20 mouse cellular contexts compared by ENCODE assay signal in genomic region chr15:86320803-86321510, GRCm38 (mm10).
DNase-seq lines count a peak whose midpoint lies in the region; ATAC-seq and TF ChIP-seq lines count a peak whose summit lies in the region.
"Had no signal": no experiment of that assay in that cellular context is flagged by ENCODE, and none has a peak within 500 bp of the region (broad histone marks: within the 10 kb centered on the region; RNA-seq: fewer than 3 reads in every experiment).

No protein-coding gene starts in this region.

- H3K36me3 ChIP-seq in forebrain, embryonic 14.5 days (ENCODE audit: control insufficient read depth, insufficient read depth, low read length) = no peaks in the 10 kb centered on the region
- no peaks in the 10 kb centered on the region for H3K36me3 ChIP-seq in forebrain, postnatal 0 days (ENCODE audit: insufficient read depth)
- no peaks in the 10 kb centered on the region; the same call in 1 of the 2 replicates for H3K36me3 ChIP-seq in hindbrain, embryonic 15.5 days
- H3K36me3 ChIP-seq in midbrain, postnatal 0 days (ENCODE audit: insufficient read depth, low read length) = no peaks in the 10 kb centered on the region
- H3K36me3 ChIP-seq: liver, embryonic 15.5 days had no signal

- 0 out of 2 replicates have a peak overlapping the region, but pooled peaks have one; percentile 25 for H3K9ac ChIP-seq in forebrain, embryonic 14.5 days (ENCODE audit: low read length)
- no peak overlapping the region for H3K9ac ChIP-seq in forebrain, postnatal 0 days
- 0 out of 2 replicates have a peak overlapping the region, but pooled peaks have one; percentile 2 for H3K9ac ChIP-seq in hindbrain, embryonic 15.5 days
- H3K9ac ChIP-seq in midbrain, postnatal 0 days (replicated peaks; ENCODE audit: low read length, poor library complexity, severe bottlenecking) = no peak overlapping the region
- H3K9ac ChIP-seq: embryonic facial prominence, embryonic 13.5 days; limb, embryonic 13.5 days; liver, embryonic 15.5 days had no signal

- H3K27me3 ChIP-seq in forebrain, embryonic 14.5 days (replicated peaks; ENCODE audit: control insufficient read depth, insufficient read depth, low read length) = no peaks in the 10 kb centered on the region
- H3K27me3 ChIP-seq in forebrain, postnatal 0 days (ENCODE audit: insufficient read depth, low read length) = no peaks in the 10 kb centered on the region
- no peaks in the 10 kb centered on the region for H3K27me3 ChIP-seq in hindbrain, embryonic 15.5 days
- H3K27me3 ChIP-seq in midbrain, postnatal 0 days (ENCODE audit: insufficient read depth, low read length) = no peaks in the 10 kb centered on the region
- H3K27me3 ChIP-seq: CH12.LX; embryonic facial prominence, embryonic 13.5 days; limb, embryonic 13.5 days; liver, embryonic 15.5 days had no signal

- H3K4me2 ChIP-seq in forebrain, embryonic 14.5 days (ENCODE audit: low read length) = no peak overlapping the region
- no peak overlapping the region for H3K4me2 ChIP-seq in forebrain, postnatal 0 days (ENCODE audit: low read depth)
- peak overlapping the region; percentile 0; the same call in 1 of the 2 replicates for H3K4me2 ChIP-seq in hindbrain, embryonic 15.5 days
- no peak overlapping the region for H3K4me2 ChIP-seq in midbrain, postnatal 0 days (ENCODE audit: low read depth, low read length, poor library complexity, severe bottlenecking)
- H3K4me2 ChIP-seq: embryonic facial prominence, embryonic 13.5 days; limb, embryonic 13.5 days; liver, embryonic 15.5 days had no signal

- no peak overlapping the region for H3K4me3 ChIP-seq in forebrain, embryonic 14.5 days (ENCODE audit: low read depth, low read length)
- H3K4me3 ChIP-seq in forebrain, postnatal 0 days (ENCODE audit: low read depth, low read length) = no peak overlapping the region
- H3K4me3 ChIP-seq in left cerebral cortex, adult 2 months = no peak overlapping the region
- no peak overlapping the region for H3K4me3 ChIP-seq in hindbrain, embryonic 15.5 days
- no peak overlapping the region for H3K4me3 ChIP-seq in midbrain, postnatal 0 days (ENCODE audit: low read depth, low read length)
- H3K4me3 ChIP-seq: embryonic facial prominence, embryonic 13.5 days; limb, embryonic 13.5 days; liver, embryonic 15.5 days; myocyte had no signal

- no peak overlapping the region for H3K27ac ChIP-seq in forebrain, embryonic 14.5 days (ENCODE audit: low read depth, low read length)
- no peak overlapping the region for H3K27ac ChIP-seq in forebrain, postnatal 0 days (ENCODE audit: low read depth, low read length)
- H3K27ac ChIP-seq in left cerebral cortex, adult 2 months = no peak overlapping the region
- H3K27ac ChIP-seq in hindbrain, embryonic 15.5 days (replicated peaks) = peak overlapping the region; percentile 4; the same call in 1 of the 2 replicates
- H3K27ac ChIP-seq in midbrain, postnatal 0 days (ENCODE audit: low read depth, low read length) = no peak overlapping the region
- H3K27ac ChIP-seq: embryonic facial prominence, embryonic 13.5 days; limb, embryonic 13.5 days; liver, embryonic 15.5 days; stomach, postnatal 0 days had no signal

- no peak for DNase-seq in forebrain, embryonic 14.5 days (ENCODE audit: low spot score)
- DNase-seq in forebrain, postnatal 0 days = no peak
- DNase-seq in left cerebral cortex, postnatal 4 days = peak; percentile 53
- no peak for DNase-seq in left cerebral cortex, adult 2 months (ENCODE audit: extremely low spot score in 1 of 2, low spot score in 2 of 2)
- DNase-seq in midbrain, postnatal 0 days (ENCODE audit: low spot score) = peak; percentile 34
- no peak for DNase-seq in layer of hippocampus, adult 9-11 months
- DNase-seq in left cerebral cortex, adult 9 months (ENCODE audit: low spot score in 2 of 2) = no peak
- DNase-seq: adrenal gland, postnatal 10 days; cerebellum, adult 18-20 months; gastrocnemius, postnatal 25 days; heart, postnatal 10 days; lung, postnatal 10 days had no signal

- no peaks in the 10 kb centered on the region for H3K9me3 ChIP-seq in forebrain, embryonic 14.5 days (replicated peaks; ENCODE audit: control insufficient read depth, low read length)
- no peaks in the 10 kb centered on the region for H3K9me3 ChIP-seq in forebrain, postnatal 0 days (ENCODE audit: low read length)
- H3K9me3 ChIP-seq in hindbrain, embryonic 15.5 days = no peaks in the 10 kb centered on the region
- H3K9me3 ChIP-seq in midbrain, postnatal 0 days (ENCODE audit: low read length) = no peaks in the 10 kb centered on the region
- H3K9me3 ChIP-seq: embryonic facial prominence, embryonic 13.5 days; limb, embryonic 13.5 days; liver, embryonic 15.5 days had no signal

- no peak for TF ChIP-seq CTCF in forebrain, postnatal 0 days (IDR thresholded peaks at IDR 0.05; ENCODE audit: low read depth)
- no peak for TF ChIP-seq CTCF in left cerebral cortex, adult 2 months (IDR thresholded peaks at IDR 0.05)
- no peak for TF ChIP-seq CTCF in midbrain, postnatal 0 days (IDR thresholded peaks at IDR 0.05)

- 78% methylated on average over 19 of the region's 19 CpGs for WGBS in forebrain, embryonic 14.5 days
- WGBS in forebrain, postnatal 0 days = 72% methylated on average over 19 of the region's 19 CpGs
- WGBS in hindbrain, embryonic 15.5 days = 50% methylated on average over 19 of the region's 19 CpGs
- WGBS in midbrain, postnatal 0 days = 50% methylated on average over 19 of the region's 19 CpGs

- H3K4me1 ChIP-seq in forebrain, embryonic 14.5 days (ENCODE audit: control insufficient read depth, insufficient read depth, low read length) = 0 out of 2 replicates have a peak, but pooled peaks cover 2% of the 10 kb centered on the region
- no peaks in the 10 kb centered on the region for H3K4me1 ChIP-seq in forebrain, postnatal 0 days (ENCODE audit: insufficient read depth)
- peaks cover 15% of the 10 kb centered on the region for H3K4me1 ChIP-seq in hindbrain, embryonic 15.5 days (replicated peaks)
- H3K4me1 ChIP-seq in midbrain, postnatal 0 days (ENCODE audit: insufficient read depth, low read length) = no peaks in the 10 kb centered on the region
- H3K4me1 ChIP-seq: limb, embryonic 13.5 days; liver, embryonic 15.5 days had no signal

- no peak for ATAC-seq in forebrain, embryonic 14.5 days
- ATAC-seq in forebrain, postnatal 0 days = no peak
- peak; percentile 59; the same call in 1 of the 2 replicates for ATAC-seq in hindbrain, embryonic 15.5 days (ENCODE audit: low FRiP score, low read depth)
- ATAC-seq in midbrain, postnatal 0 days (ENCODE audit: low FRiP score) = no peak
- ATAC-seq: inflammation-experienced regulatory T-cells, adult 6 months had no signal

- intact Hi-C loops in left cerebral cortex, postnatal 4 days (cut with DNase I) = no loop called here
- intact Hi-C loops in left cerebral cortex, adult 2 months (cut with DNase I) = no loop called here

Comparison
In these comparisons a context has a peak if more than half of its experiments do, and no peak if none do; other contexts are left out.
1. DNase-seq: peak in left cerebral cortex, postnatal 4 days (single experiment) and midbrain, postnatal 0 days (single experiment); none in forebrain, embryonic 14.5 days (single experiment), forebrain, postnatal 0 days (single experiment), left cerebral cortex, adult 2 months (0 of 2), layer of hippocampus, adult 9-11 months (single experiment) and left cerebral cortex, adult 9 months (0 of 2).
2. H3K9ac ChIP-seq: peak in forebrain, embryonic 14.5 days (single experiment) and hindbrain, embryonic 15.5 days (single experiment); none in forebrain, postnatal 0 days (single experiment) and midbrain, postnatal 0 days (single experiment).